In genomic region chr6:98945496-98946412, GRCm38 (mm10) we compare ENCODE assay signal across 19 mouse cellular contexts.
DNase-seq lines count a peak whose midpoint lies in the region; ATAC-seq and TF ChIP-seq lines count a peak whose summit lies in the region.
"Had no signal": no experiment of that assay in that cellular context is flagged by ENCODE, and none has a peak within 500 bp of the region (broad histone marks: within the 10 kb centered on the region; RNA-seq: fewer than 3 reads in every experiment).

No protein-coding gene starts in this region.

- H3K9me3 ChIP-seq in hindbrain, embryonic 10.5 days: no peaks in the 10 kb centered on the region
- H3K9me3 ChIP-seq in hindbrain, embryonic 14.5 days (ENCODE audit: control insufficient read depth, low read length): no peaks in the 10 kb centered on the region
- no peaks in the 10 kb centered on the region for H3K9me3 ChIP-seq in lung, embryonic 14.5 days (ENCODE audit: low read depth, low read length)
- no peaks in the 10 kb centered on the region for H3K9me3 ChIP-seq in embryonic facial prominence, embryonic 14.5 days (ENCODE audit: control insufficient read depth, low read length)
- H3K9me3 ChIP-seq in stomach, postnatal 0 days (ENCODE audit: control insufficient read depth, low read length): no peaks in the 10 kb centered on the region
- H3K9me3 ChIP-seq: midbrain, embryonic 10.5 days had no signal

- WGBS in hindbrain, embryonic 10.5 days: 76% methylated on average over 21 of the region's 21 CpGs
- 87% methylated on average over 21 of the region's 21 CpGs for WGBS in hindbrain, embryonic 14.5 days
- 53% methylated on average over 21 of the region's 21 CpGs for WGBS in lung, embryonic 14.5 days
- WGBS in embryonic facial prominence, embryonic 14.5 days: 60% methylated on average over 21 of the region's 21 CpGs
- 61% methylated on average over 21 of the region's 21 CpGs for WGBS in stomach, postnatal 0 days

- no peak overlapping the region for H3K4me2 ChIP-seq in hindbrain, embryonic 14.5 days (replicated peaks)
- 0 out of 2 replicates have a peak overlapping the region, but pooled peaks have one; percentile 15 for H3K4me2 ChIP-seq in lung, embryonic 14.5 days
- H3K4me2 ChIP-seq in embryonic facial prominence, embryonic 14.5 days (ENCODE audit: low read depth, low read length): 0 out of 2 replicates have a peak overlapping the region, but pooled peaks have one; percentile 2
- H3K4me2 ChIP-seq in stomach, postnatal 0 days (replicated peaks; ENCODE audit: low read depth): no peak overlapping the region
- H3K4me2 ChIP-seq: heart, embryonic 11.5 days; liver, embryonic 11.5 days had no signal

- no peak overlapping the region for H3K9ac ChIP-seq in hindbrain, embryonic 14.5 days
- H3K9ac ChIP-seq in lung, embryonic 14.5 days: no peak overlapping the region
- no peak overlapping the region for H3K9ac ChIP-seq in embryonic facial prominence, embryonic 14.5 days (ENCODE audit: low read depth, low read length)
- H3K9ac ChIP-seq in stomach, postnatal 0 days (ENCODE audit: low read length): no peak overlapping the region
- H3K9ac ChIP-seq: liver, postnatal 0 days had no signal

- H3K4me3 ChIP-seq in hindbrain, embryonic 10.5 days: no peak overlapping the region
- H3K4me3 ChIP-seq in hindbrain, embryonic 14.5 days (replicated peaks; ENCODE audit: low read length): no peak overlapping the region
- no peak overlapping the region for H3K4me3 ChIP-seq in lung, embryonic 14.5 days (ENCODE audit: low read depth, low read length)
- no peak overlapping the region for H3K4me3 ChIP-seq in embryonic facial prominence, embryonic 14.5 days (ENCODE audit: low read depth, low read length)
- no peak overlapping the region for H3K4me3 ChIP-seq in stomach, postnatal 0 days (ENCODE audit: low read depth, low read length)
- H3K4me3 ChIP-seq in layer of hippocampus, adult 2 months: no peak overlapping the region
- H3K4me3 ChIP-seq: left cerebral cortex, adult 2 months; midbrain, embryonic 10.5 days had no signal

- H3K27ac ChIP-seq in hindbrain, embryonic 10.5 days: 0 out of 2 replicates have a peak overlapping the region, but pooled peaks have one; percentile 37
- no peak overlapping the region for H3K27ac ChIP-seq in hindbrain, embryonic 14.5 days
- peak overlapping the region; percentile 55 for H3K27ac ChIP-seq in lung, embryonic 14.5 days (ENCODE audit: low read depth)
- H3K27ac ChIP-seq in embryonic facial prominence, embryonic 14.5 days (replicated peaks; ENCODE audit: low read depth, low read length): peak overlapping the region; percentile 52
- H3K27ac ChIP-seq in stomach, postnatal 0 days (replicated peaks): peak overlapping the region; percentile 49
- no peak overlapping the region for H3K27ac ChIP-seq in layer of hippocampus, adult 2 months
- H3K27ac ChIP-seq: left cerebral cortex, adult 2 months; macrophage; midbrain, embryonic 10.5 days had no signal

- peaks cover 51% of the 10 kb centered on the region for H3K4me1 ChIP-seq in hindbrain, embryonic 10.5 days (replicated peaks)
- peaks cover 11% of the 10 kb centered on the region for H3K4me1 ChIP-seq in hindbrain, embryonic 14.5 days (replicated peaks; ENCODE audit: control insufficient read depth, insufficient read depth, low read length)
- H3K4me1 ChIP-seq in lung, embryonic 14.5 days (ENCODE audit: insufficient read depth): peaks cover 38% of the 10 kb centered on the region
- peaks cover 45% of the 10 kb centered on the region for H3K4me1 ChIP-seq in embryonic facial prominence, embryonic 14.5 days (ENCODE audit: control insufficient read depth, insufficient read depth, low read length)
- peaks cover 17% of the 10 kb centered on the region for H3K4me1 ChIP-seq in stomach, postnatal 0 days (replicated peaks; ENCODE audit: control insufficient read depth, insufficient read depth)

- DNase-seq in hindbrain, embryonic 10.5 days (ENCODE audit: low spot score): no peak
- DNase-seq in hindbrain, embryonic 14.5 days (ENCODE audit: low spot score): no peak
- peak; percentile 50 for DNase-seq in lung, embryonic 14.5 days
- no peak for DNase-seq in lung, postnatal 10 days
- DNase-seq in embryonic facial prominence, embryonic 14.5 days (ENCODE audit: low spot score): peak; percentile 77
- no peak for DNase-seq in stomach, postnatal 0 days (ENCODE audit: low spot score)
- no peak for DNase-seq in layer of hippocampus, adult 2 months (ENCODE audit: low spot score in 2 of 2)
- DNase-seq: adrenal gland, postnatal 14 days; cerebellum, adult 2 months; cerebellum, postnatal 25 days; gastrocnemius, postnatal 36 days; kidney, adult 11 months; liver, postnatal 0 days had no signal

- H3K27me3 ChIP-seq in hindbrain, embryonic 10.5 days (ENCODE audit: insufficient read depth, poor library complexity, severe bottlenecking): no peaks in the 10 kb centered on the region
- H3K27me3 ChIP-seq in hindbrain, embryonic 14.5 days (ENCODE audit: control insufficient read depth, insufficient read depth, low read length): no peaks in the 10 kb centered on the region
- no peaks in the 10 kb centered on the region for H3K27me3 ChIP-seq in lung, embryonic 14.5 days (ENCODE audit: insufficient read depth, low read length)
- H3K27me3 ChIP-seq in embryonic facial prominence, embryonic 14.5 days (replicated peaks; ENCODE audit: control insufficient read depth, insufficient read depth, low read length): no peaks in the 10 kb centered on the region
- H3K27me3 ChIP-seq in stomach, postnatal 0 days (ENCODE audit: control insufficient read depth, insufficient read depth, low read length): no peaks in the 10 kb centered on the region

- ATAC-seq in hindbrain, embryonic 14.5 days (ENCODE audit: low FRiP score): no peak
- ATAC-seq in lung, embryonic 14.5 days (ENCODE audit: insufficient read depth): peak; percentile 52; the same call in 1 of the 2 replicates
- ATAC-seq in embryonic facial prominence, embryonic 14.5 days (ENCODE audit: low read depth): peak; percentile 81
- ATAC-seq in stomach, postnatal 0 days (ENCODE audit: low FRiP score, low TSS enrichment): no peak
- ATAC-seq: CD4-positive, CD25-positive, alpha-beta regulatory T cell, adult 4 months; liver, postnatal 0 days had no signal

- TF ChIP-seq CTCF in lung, embryonic 14.5 days (IDR thresholded peaks at IDR 0.05; ENCODE audit: low read depth): no peak
- no peak for TF ChIP-seq CTCF in stomach, postnatal 0 days (IDR thresholded peaks at IDR 0.05; ENCODE audit: low read depth)
- no peak for TF ChIP-seq CTCF in layer of hippocampus, adult 2 months (conservative IDR thresholded peaks at IDR 0.05)

- no peak for TF ChIP-seq EP300 in stomach, postnatal 0 days (optimal IDR thresholded peaks at IDR 0.05)

- peaks cover 31% of the 10 kb centered on the region for H3K36me3 ChIP-seq in hindbrain, embryonic 10.5 days
- no peaks in the 10 kb centered on the region for H3K36me3 ChIP-seq in hindbrain, embryonic 14.5 days (replicated peaks; ENCODE audit: control insufficient read depth, insufficient read depth)
- peaks cover 32% of the 10 kb centered on the region for H3K36me3 ChIP-seq in lung, embryonic 14.5 days (ENCODE audit: insufficient read depth)
- H3K36me3 ChIP-seq in embryonic facial prominence, embryonic 14.5 days (ENCODE audit: control insufficient read depth, insufficient read depth, low read length): peaks cover 27% of the 10 kb centered on the region; the same call in 1 of the 2 replicates
- peaks cover 19% of the 10 kb centered on the region for H3K36me3 ChIP-seq in stomach, postnatal 0 days (ENCODE audit: control insufficient read depth, insufficient read depth, low read length)

Comparison
In these comparisons a context has a peak if more than half of its experiments do, and no peak if none do; other contexts are left out.
1. DNase-seq: peak in lung, embryonic 14.5 days (single experiment) and embryonic facial prominence, embryonic 14.5 days (single experiment); none in hindbrain, embryonic 10.5 days (single experiment), hindbrain, embryonic 14.5 days (single experiment), lung, postnatal 10 days (single experiment), stomach, postnatal 0 days (single experiment) and layer of hippocampus, adult 2 months (0 of 2).
2. H3K27ac ChIP-seq: peak in hindbrain, embryonic 10.5 days (single experiment), lung, embryonic 14.5 days (single experiment), embryonic facial prominence, embryonic 14.5 days (single experiment) and stomach, postnatal 0 days (single experiment); none in hindbrain, embryonic 14.5 days (single experiment) and layer of hippocampus, adult 2 months (single experiment).
3. ATAC-seq: peak in lung, embryonic 14.5 days (single experiment) and embryonic facial prominence, embryonic 14.5 days (single experiment); none in hindbrain, embryonic 14.5 days (single experiment) and stomach, postnatal 0 days (single experiment).
4. H3K4me2 ChIP-seq: peak in lung, embryonic 14.5 days (single experiment) and embryonic facial prominence, embryonic 14.5 days (single experiment); none in hindbrain, embryonic 14.5 days (single experiment) and stomach, postnatal 0 days (single experiment).